ENCODE assay signal across 8 mouse cellular contexts in genomic region chr6:115178826-115179225, GRCm38 (mm10). TPM values are rescaled to one million over a fixed set of nuclear protein-coding genes. Genes with fewer than 3 reads are reported as not detected.
DNase-seq lines count a peak whose midpoint lies in the region; ATAC-seq and TF ChIP-seq lines count a peak whose summit lies in the region.

No protein-coding gene starts in this region.

- ATAC-seq in megakaryocyte-erythroid progenitor cell, adult 5-6 weeks (replicated peaks; ENCODE audit: low FRiP score, low TSS enrichment, poor library complexity, severe bottlenecking) = 0 out of 2 replicates have a peak, but pooled peaks have one; percentile 47

- DNase-seq in layer of hippocampus, adult 2 months (ENCODE audit: low spot score in 2 of 2) = no peak
- DNase-seq in layer of hippocampus, postnatal 14 days (ENCODE audit: low spot score in 2 of 2) = no peak
- DNase-seq in WW6 (ENCODE audit: low read depth, low spot score) = peak; percentile 18
- peak; percentile 71 for DNase-seq in forelimb bud, embryonic 11.5 days (ENCODE audit: low read depth, low spot score)
- no peak for DNase-seq in left cerebral cortex, postnatal 10 days (ENCODE audit: extremely low spot score in 1 of 2, low spot score in 2 of 2)
- DNase-seq in layer of hippocampus, adult 9-11 months = no peak
- DNase-seq in spleen, adult 12 weeks (ENCODE audit: low spot score) = no peak

- H3K4me3 ChIP-seq in layer of hippocampus, adult 2 months = no peak overlapping the region

- peak overlapping the region; percentile 46; the same call in 1 of the 2 replicates for H3K27ac ChIP-seq in layer of hippocampus, adult 2 months

- intact Hi-C loops in left cerebral cortex, postnatal 10 days (cut with DNase I) = no loop called here

- no peak for TF ChIP-seq CTCF in layer of hippocampus, adult 2 months (conservative IDR thresholded peaks at IDR 0.05)

RNA-seq across cellular contexts. Expression of gene Syn2, which starts 44.1 kb away (rescaled TPM):
- total RNA-seq in layer of hippocampus, adult 2 months (2021) = 100 to 1,000 TPM; 564 to 608 TPM
- 100 to 1,000 TPM; 650 to 669 TPM for total RNA-seq in layer of hippocampus, postnatal 14 days (2021)
- not detected in 2 replicates for total RNA-seq in megakaryocyte-erythroid progenitor cell, adult 5-6 weeks (2014; fragmentation: Nextera tagmentation)
- not detected in 2 replicates for total RNA-seq in megakaryocyte-erythroid progenitor cell, adult 5-6 weeks (2017)
- 100 to 1,000 TPM; 399 to 403 TPM for total RNA-seq in left cerebral cortex, postnatal 10 days (2021)

RNA-seq across cellular contexts. Expression of gene Gm17482, which starts 48.3 kb away (rescaled TPM):
- not detected for total RNA-seq in layer of hippocampus, adult 2 months (2021)
- total RNA-seq in layer of hippocampus, postnatal 14 days (2021) = not detected
- not detected in 2 replicates for total RNA-seq in megakaryocyte-erythroid progenitor cell, adult 5-6 weeks (2014; fragmentation: Nextera tagmentation)
- not detected in 2 replicates for total RNA-seq in megakaryocyte-erythroid progenitor cell, adult 5-6 weeks (2017)
- not detected for total RNA-seq in left cerebral cortex, postnatal 10 days (2021)

Comparison
In these comparisons a context has a peak if more than half of its experiments do, and no peak if none do; other contexts are left out.
1. DNase-seq: peak in WW6 (single experiment) and forelimb bud, embryonic 11.5 days (single experiment); none in layer of hippocampus, adult 2 months (0 of 2), layer of hippocampus, postnatal 14 days (0 of 2), left cerebral cortex, postnatal 10 days (0 of 2), layer of hippocampus, adult 9-11 months (single experiment) and spleen, adult 12 weeks (single experiment).
2. RNA of gene Syn2, which starts 44.1 kb away (total RNA-seq): 650 to 669 TPM in layer of hippocampus, postnatal 14 days, 564 to 608 TPM in layer of hippocampus, adult 2 months and 399 to 403 TPM in left cerebral cortex, postnatal 10 days; not detected in megakaryocyte-erythroid progenitor cell, adult 5-6 weeks; every median in the first group is over 100 times any median in the second.